In the genomic region with DNA sequence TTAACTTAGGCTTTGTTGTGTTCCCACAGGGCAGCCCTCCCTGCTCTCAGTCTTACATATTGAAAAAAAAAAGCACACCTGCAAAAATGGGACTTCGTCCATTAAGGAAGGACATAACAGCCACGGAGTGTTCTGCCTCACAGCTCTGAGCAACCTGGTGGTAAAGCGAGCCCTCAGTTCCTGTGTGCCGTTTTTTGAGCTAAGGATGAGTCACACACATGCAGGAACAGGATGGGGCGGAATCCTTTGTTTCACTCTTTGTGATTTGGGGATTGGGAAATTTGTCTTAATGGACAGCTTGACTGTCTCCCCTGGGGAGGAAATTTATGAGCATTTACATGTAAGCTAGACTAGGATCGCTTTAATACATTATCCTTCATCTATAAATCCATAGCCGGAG, we compare ENCODE assay signal across 13 mouse cellular contexts.
DNase-seq lines count a peak whose midpoint lies in the region; ATAC-seq lines count a peak whose summit lies in the region.
"Had no signal": no experiment of that assay in that cellular context is flagged by ENCODE, and none has a peak within 500 bp of the region (broad histone marks: within the 10 kb centered on the region; RNA-seq: fewer than 3 reads in every experiment).

No protein-coding gene starts in this region.

- no peak overlapping the region for H3K4me3 ChIP-seq in neural tube, embryonic 11.5 days (ENCODE audit: low read depth, low read length)
- no peak overlapping the region for H3K4me3 ChIP-seq in neural tube, embryonic 13.5 days

- DNase-seq in adrenal gland, adult (ENCODE audit: inconsistent age in 2 of 2, low spot score in 1 of 2), result peak; percentile 49 to 72
- no peak for DNase-seq in adrenal gland, postnatal 14 days
- no peak for DNase-seq in neural tube, embryonic 11.5 days (ENCODE audit: low spot score)
- DNase-seq in neural tube, embryonic 10.5 days (ENCODE audit: extremely low spot score, low spot score), result no peak
- DNase-seq in fat pad, adult 2 months (ENCODE audit: extremely low read depth, low read depth, low spot score), result peak; percentile 59
- no peak for DNase-seq in thymus, adult 18-20 months
- DNase-seq in left cerebral cortex, postnatal 10 days (ENCODE audit: extremely low spot score in 1 of 2, low spot score in 2 of 2), result no peak
- DNase-seq: cerebellum, postnatal 14 days; heart, postnatal 4 days; kidney, postnatal 25 days had no signal

- peaks cover 4% of the 10 kb centered on the region for H3K4me1 ChIP-seq in neural tube, embryonic 11.5 days (ENCODE audit: control insufficient read depth, insufficient read depth, low read length)
- peaks cover 15% of the 10 kb centered on the region for H3K4me1 ChIP-seq in neural tube, embryonic 13.5 days (replicated peaks)

- no peaks in the 10 kb centered on the region for H3K36me3 ChIP-seq in neural tube, embryonic 11.5 days (ENCODE audit: control insufficient read depth, insufficient read depth, low read length)
- H3K36me3 ChIP-seq in neural tube, embryonic 13.5 days, result no peaks in the 10 kb centered on the region

- 49% methylated on average over 7 of the region's 7 CpGs for WGBS in neural tube, embryonic 11.5 days
- WGBS in neural tube, embryonic 13.5 days, result 32% methylated on average over 7 of the region's 7 CpGs

- intact Hi-C loops in left cerebral cortex, postnatal 10 days (cut with DNase I), result no loop called here

- H3K9me3 ChIP-seq in neural tube, embryonic 11.5 days (ENCODE audit: control insufficient read depth, low read length), result no peaks in the 10 kb centered on the region
- H3K9me3 ChIP-seq in neural tube, embryonic 13.5 days, result no peaks in the 10 kb centered on the region

- H3K27me3 ChIP-seq in neural tube, embryonic 11.5 days (ENCODE audit: control insufficient read depth, insufficient read depth, low read length), result no peaks in the 10 kb centered on the region
- H3K27me3 ChIP-seq in neural tube, embryonic 13.5 days, result no peaks in the 10 kb centered on the region

- peak; percentile 29; the same call in 1 of the 2 replicates for ATAC-seq in neural tube, embryonic 11.5 days (ENCODE audit: insufficient read depth, low FRiP score, low TSS enrichment)
- 0 out of 2 replicates have a peak, but pooled peaks have one; percentile 19 for ATAC-seq in neural tube, embryonic 13.5 days (ENCODE audit: low read depth)

- H3K9ac ChIP-seq in neural tube, embryonic 11.5 days (ENCODE audit: low read length), result no peak overlapping the region; the same call in 1 of the 2 replicates
- H3K9ac ChIP-seq in neural tube, embryonic 13.5 days, result no peak overlapping the region
- H3K9ac ChIP-seq: liver, embryonic 14.5 days had no signal

- no peak overlapping the region for H3K27ac ChIP-seq in neural tube, embryonic 11.5 days (ENCODE audit: low read depth, low read length)
- no peak overlapping the region; the same call in 1 of the 2 replicates for H3K27ac ChIP-seq in neural tube, embryonic 13.5 days (replicated peaks)
- H3K27ac ChIP-seq: liver, embryonic 14.5 days; stomach, postnatal 0 days had no signal

- H3K4me2 ChIP-seq in neural tube, embryonic 11.5 days (ENCODE audit: low read depth), result no peak overlapping the region
- no peak overlapping the region for H3K4me2 ChIP-seq in neural tube, embryonic 13.5 days

Comparison
In these comparisons a context has a peak if more than half of its experiments do, and no peak if none do; other contexts are left out.
1. DNase-seq: peak in adrenal gland, adult (2 of 2) and fat pad, adult 2 months (single experiment); none in adrenal gland, postnatal 14 days (single experiment), neural tube, embryonic 11.5 days (single experiment), neural tube, embryonic 10.5 days (single experiment), thymus, adult 18-20 months (0 of 2) and left cerebral cortex, postnatal 10 days (0 of 2).